Mouse (Mus musculus) heart, postnatal 25 days (tissue): ENCODE data around the gene Habp2. TPM values are rescaled to one million over a fixed set of nuclear protein-coding genes. Genes with fewer than 3 reads are reported as not detected.

Source experiments
- DNase-seq: peaks from one replicate; pipeline ENCODE4 v3.0.0; 2022; ENCODE audit warnings: low spot score
- intact Hi-C: fragments of 180-260 bp; cut with DNase I; formaldehyde crosslinking; loops from one replicate; pipeline ENCODE4 v1.15.1; 2025
- total RNA-seq, 2 experiments: library from RNA; stranded (reverse); gene quantifications; 2 replicates each; pipeline ENCODE4 v1.2.3; 2021

Gene Habp2
- total RNA-seq, 2 experiments from 2014 or later = not detected

GRCm38 (mm10) chr19:56292335-56292734 is 5.4 kb downstream of the Habp2 start:
- DNase-seq = no peak
- intact Hi-C loops = no loop called here

- intact Hi-C loops = no loop called here
- peak; percentile 21 for DNase-seq
These were observed 7.9 kb downstream of the Habp2 start for GRCm38 (mm10) chr19:56294654-56295399.

GRCm38 (mm10) chr19:56296668-56297067 is 9.7 kb downstream of the Habp2 start:
- intact Hi-C loops = loop anchor here (2.0 kb wide), 1 partner anchor 42 kb away; no protein-coding TSS in a partner anchor
- DNase-seq = no peak

- intact Hi-C loops = loop anchor here (2.0 kb wide), 1 partner anchor 42 kb away; no protein-coding TSS in a partner anchor
- no peak for DNase-seq
These were observed 10.3 kb downstream of the Habp2 start for GRCm38 (mm10) chr19:56297264-56297663.

GRCm38 (mm10) chr19:56300835-56301234 is 13.9 kb downstream of the Habp2 start:
- intact Hi-C loops = no loop called here
- DNase-seq = no peak

- DNase-seq = no peak
- intact Hi-C loops = no loop called here
These were observed 29.6 kb downstream of the Habp2 start for GRCm38 (mm10) chr19:56316531-56316930.

- DNase-seq = no peak
These were observed 32.3 kb downstream of the Habp2 start for GRCm38 (mm10) chr19:56319219-56319618.

GRCm38 (mm10) chr19:56319629-56320028 is 32.7 kb downstream of the Habp2 start:
- intact Hi-C loops = no loop called here
- no peak for DNase-seq

More at GRCm38 (mm10) chr19:56319219-56319618, 32.3 kb downstream of the Habp2 start:
- intact Hi-C loops = no loop called here

- intact Hi-C loops = no loop called here
- no peak for DNase-seq
These were observed 33.4 kb downstream of the Habp2 start for GRCm38 (mm10) chr19:56320186-56320860.

- DNase-seq = no peak
- intact Hi-C loops = no loop called here
These were observed 34.5 kb downstream of the Habp2 start for GRCm38 (mm10) chr19:56321303-56321920.

GRCm38 (mm10) chr19:56325676-56326075 is 38.7 kb downstream of the Habp2 start:
- DNase-seq = no peak
- intact Hi-C loops = no loop called here

GRCm38 (mm10) chr19:56326243-56326855 is 39.4 kb downstream of the Habp2 start:
- DNase-seq = no peak
- intact Hi-C loops = no loop called here

- intact Hi-C loops = no loop called here
- DNase-seq = no peak
These were observed 49.4 kb downstream of the Habp2 start for GRCm38 (mm10) chr19:56336321-56336720.

GRCm38 (mm10) chr19:56336826-56337225 is 49.9 kb downstream of the Habp2 start:
- intact Hi-C loops = no loop called here

GRCm38 (mm10) chr19:56342006-56342405 is 55.1 kb downstream of the Habp2 start:
- intact Hi-C loops = no loop called here
- DNase-seq = peak; percentile 33

More at GRCm38 (mm10) chr19:56336826-56337225, 49.9 kb downstream of the Habp2 start:
- DNase-seq = no peak

GRCm38 (mm10) chr19:56343869-56344563 is 57.1 kb downstream of the Habp2 start:
- DNase-seq = no peak
- intact Hi-C loops = no loop called here

- DNase-seq = no peak
- intact Hi-C loops = no loop called here
These were observed 59.1 kb downstream of the Habp2 start for GRCm38 (mm10) chr19:56346016-56346415.

- no peak for DNase-seq
- intact Hi-C loops = no loop called here
These were observed 59.8 kb downstream of the Habp2 start for GRCm38 (mm10) chr19:56346750-56347149.

- no peak for DNase-seq
- intact Hi-C loops = no loop called here
These were observed 62.4 kb downstream of the Habp2 start for GRCm38 (mm10) chr19:56349295-56349694.

- intact Hi-C loops = no loop called here
- DNase-seq = no peak
These were observed 66.8 kb downstream of the Habp2 start for GRCm38 (mm10) chr19:56353689-56354088.
